Mouse (Mus musculus) thymus, adult 2 months (tissue): ENCODE measurements at regions not wholly inside any gene's neighbourhood (a gene's known extent, or its start where the extent isn't known, plus 50 kb on each side); places are given as distances from the start of the nearest gene placed in this dataset.

ENCODE experiments used
- CTCF ChIP-seq: fragments of 200-500 bp; IDR thresholded peaks from 2 replicates; pipeline ENCODE4 v1.5.1; 2012; ENCODE audit warnings: mild to moderate bottlenecking, control low read depth, low read length, moderate library complexity, borderline replicate concordance; ENCODE audit not compliant: control insufficient read depth, poor library complexity, insufficient read depth; ENCODE audit errors: extremely low read depth
- POLR2A ChIP-seq: fragments of 200-500 bp; IDR thresholded peaks from 2 replicates; pipeline ENCODE4 v1.6.1; 2012; ENCODE audit warnings: mild to moderate bottlenecking, low read length, control low read depth, moderate library complexity; ENCODE audit not compliant: control insufficient read depth, poor library complexity, insufficient read depth; ENCODE audit errors: extremely low read depth

DNA sequence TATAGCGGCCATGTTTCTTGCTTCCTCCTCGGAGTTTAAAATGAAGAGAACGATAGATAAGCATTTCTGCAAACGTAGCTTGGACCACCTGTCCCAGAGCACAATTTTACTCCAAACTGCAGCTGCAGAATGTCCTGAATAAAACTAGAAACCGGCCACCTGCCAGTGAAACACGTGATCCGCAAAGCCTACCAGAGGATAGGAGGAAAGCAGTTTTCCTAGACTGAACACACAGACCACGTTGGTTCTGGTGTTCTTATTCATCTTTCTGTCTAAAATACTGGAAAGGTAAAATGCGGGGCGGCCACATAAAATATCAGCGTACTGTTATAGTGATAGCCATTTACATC is 80.4 kb downstream of the Arrdc3 start:
- no peak for TF ChIP-seq CTCF
- no peak for TF ChIP-seq POLR2A
